Mouse (Mus musculus): ENCODE data around the gene Apobec2. TPM values are rescaled to one million over a fixed set of nuclear protein-coding genes. Genes with fewer than 3 reads are reported as not detected.
A peak's percentile ranks its signal among the peaks of the same experiment; 100 is the strongest.

Gene Apobec2
- polyA plus RNA-seq, 1 experiment from 2014 or later: 2.7 TPM

- no peak overlapping the region for H3K4me3 ChIP-seq (ENCODE audit: low read length)
- no peak overlapping the region for H3K4me2 ChIP-seq (replicated peaks; ENCODE audit: low read depth, low read length)
- no peak overlapping the region for H3K9ac ChIP-seq (replicated peaks; ENCODE audit: low read length)
- WGBS: 39% methylated on average over 7 of the region's 7 CpGs
- peaks cover 13% of the 10 kb centered on the region for H3K4me1 ChIP-seq (ENCODE audit: insufficient read depth, low read length)
- H3K27ac ChIP-seq (ENCODE audit: low read length): peak overlapping the region; percentile 29; the same call in 1 of the 2 replicates
- no peaks in the 10 kb centered on the region for H3K27me3 ChIP-seq (ENCODE audit: insufficient read depth, low read length)
- peak; percentile 66 for ATAC-seq (ENCODE audit: low FRiP score, low TSS enrichment)
- no peaks in the 10 kb centered on the region for H3K36me3 ChIP-seq (ENCODE audit: insufficient read depth, low read length)
- H3K9me3 ChIP-seq (ENCODE audit: low read length): no peaks in the 10 kb centered on the region
These were observed 10.2 kb upstream of the Apobec2 start for GRCm38 (mm10) chr17:48442745-48443457.

- peak overlapping the region; percentile 94 for H3K27ac ChIP-seq (ENCODE audit: low read length)
- 12% methylated on average over 7 of the region's 7 CpGs for WGBS
- no peaks in the 10 kb centered on the region for H3K27me3 ChIP-seq (ENCODE audit: insufficient read depth, low read length)
- peak overlapping the region; percentile 36; the same call in 1 of the 2 replicates for H3K9ac ChIP-seq (replicated peaks; ENCODE audit: low read length)
- peaks cover 25% of the 10 kb centered on the region for H3K4me1 ChIP-seq (ENCODE audit: insufficient read depth, low read length)
- no peaks in the 10 kb centered on the region for H3K9me3 ChIP-seq (ENCODE audit: low read length)
- H3K4me3 ChIP-seq (ENCODE audit: low read length): no peak overlapping the region
- no peaks in the 10 kb centered on the region for H3K36me3 ChIP-seq (ENCODE audit: insufficient read depth, low read length)
- 0 out of 2 replicates have a peak overlapping the region, but pooled peaks have one; percentile 9 for H3K4me2 ChIP-seq (replicated peaks; ENCODE audit: low read depth, low read length)
- peak; percentile 91 for ATAC-seq (ENCODE audit: low FRiP score, low TSS enrichment)
These were observed 4.7 kb upstream of the Apobec2 start for GRCm38 (mm10) chr17:48437421-48437911.

- H3K9me3 ChIP-seq (ENCODE audit: low read length): no peaks in the 10 kb centered on the region
- peaks cover 24% of the 10 kb centered on the region for H3K4me1 ChIP-seq (ENCODE audit: insufficient read depth, low read length)
- no peak overlapping the region for H3K4me2 ChIP-seq (replicated peaks; ENCODE audit: low read depth, low read length)
- WGBS: 29% methylated on average over 1 of the region's 1 CpGs
- no peaks in the 10 kb centered on the region for H3K27me3 ChIP-seq (ENCODE audit: insufficient read depth, low read length)
- peak; percentile 62 for ATAC-seq (ENCODE audit: low FRiP score, low TSS enrichment)
- H3K4me3 ChIP-seq (ENCODE audit: low read length): no peak overlapping the region
- no peaks in the 10 kb centered on the region for H3K36me3 ChIP-seq (ENCODE audit: insufficient read depth, low read length)
- no peak overlapping the region for H3K9ac ChIP-seq (replicated peaks; ENCODE audit: low read length)
- peak overlapping the region; percentile 94 for H3K27ac ChIP-seq (ENCODE audit: low read length)
These were observed 3.8 kb upstream of the Apobec2 start for GRCm38 (mm10) chr17:48436487-48436886.

DNA sequence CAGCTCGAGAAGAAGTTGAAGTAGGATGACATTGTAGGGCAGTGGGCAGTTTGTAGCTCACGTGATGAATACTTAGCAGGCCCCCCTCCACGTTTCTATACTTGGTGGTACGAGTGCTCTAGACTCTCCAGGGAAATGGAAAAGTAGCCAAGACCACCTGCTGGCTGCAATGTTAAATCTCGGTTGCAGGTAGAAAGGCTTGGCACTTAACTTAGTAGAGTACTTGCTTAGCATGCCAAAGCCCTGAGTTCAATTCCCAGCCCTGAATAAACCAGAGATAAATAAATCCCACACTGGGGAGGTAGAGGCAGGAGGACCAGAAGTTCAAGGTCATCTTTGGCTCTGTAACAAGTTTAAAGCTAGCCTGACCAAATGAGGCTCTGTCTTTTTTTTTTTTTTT, 1.7 kb upstream of the Apobec2 start:
- Histone ChIP-seq H3K27ac (ENCODE audit: low read length) (no peak overlapping the region), H3K4me2 (replicated peaks; ENCODE audit: low read depth, low read length) (no peak overlapping the region), H3K27me3 (ENCODE audit: insufficient read depth, low read length) (no peaks in the 10 kb centered on the region), H3K9me3 (ENCODE audit: low read length) (no peaks in the 10 kb centered on the region), H3K4me1 (ENCODE audit: insufficient read depth, low read length) (peaks cover 38% of the 10 kb centered on the region), H3K4me3 (ENCODE audit: low read length) (no peak overlapping the region), H3K9ac (replicated peaks; ENCODE audit: low read length) (no peak overlapping the region), H3K36me3 (ENCODE audit: insufficient read depth, low read length) (no peaks in the 10 kb centered on the region)
- ATAC-seq (ENCODE audit: low FRiP score, low TSS enrichment): no peak
- WGBS: 79% methylated on average over 5 of the region's 5 CpGs

DNA sequence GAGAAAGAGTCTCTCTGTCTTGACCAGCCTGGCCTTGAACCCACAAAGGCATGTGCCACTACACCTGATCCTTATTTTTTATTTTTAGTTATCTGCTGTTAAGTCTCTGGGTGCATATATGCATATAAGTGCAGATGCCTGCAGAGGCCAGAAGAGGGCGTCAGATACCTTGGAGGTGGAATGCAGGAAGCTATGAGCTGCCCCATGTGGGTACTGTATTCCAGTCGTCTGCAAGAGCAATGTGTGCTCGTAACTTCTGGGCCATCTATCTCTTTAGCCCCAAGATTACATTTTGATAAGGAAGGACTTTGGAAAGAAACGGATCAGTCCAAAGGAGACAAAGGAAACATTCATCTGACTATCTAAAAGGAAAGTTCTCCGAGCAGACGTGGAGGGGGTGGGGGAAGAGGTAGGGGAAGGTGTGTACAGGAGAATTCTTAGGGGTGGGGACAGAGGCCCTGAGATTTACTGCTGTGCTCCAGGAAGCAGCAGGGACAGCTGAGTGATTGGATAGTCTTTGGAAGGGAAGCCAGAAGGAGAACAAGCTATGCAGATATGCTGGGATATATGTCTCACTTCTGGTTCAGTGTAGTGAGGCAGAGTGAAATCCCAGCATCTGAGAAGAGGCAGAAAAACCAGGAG, 1.1 kb upstream of the Apobec2 start:
- no peak for ATAC-seq (ENCODE audit: low FRiP score, low TSS enrichment)
- WGBS: 60% methylated on average over 6 of the region's 6 CpGs
- no peak overlapping the region for H3K27ac ChIP-seq (ENCODE audit: low read length)

DNA sequence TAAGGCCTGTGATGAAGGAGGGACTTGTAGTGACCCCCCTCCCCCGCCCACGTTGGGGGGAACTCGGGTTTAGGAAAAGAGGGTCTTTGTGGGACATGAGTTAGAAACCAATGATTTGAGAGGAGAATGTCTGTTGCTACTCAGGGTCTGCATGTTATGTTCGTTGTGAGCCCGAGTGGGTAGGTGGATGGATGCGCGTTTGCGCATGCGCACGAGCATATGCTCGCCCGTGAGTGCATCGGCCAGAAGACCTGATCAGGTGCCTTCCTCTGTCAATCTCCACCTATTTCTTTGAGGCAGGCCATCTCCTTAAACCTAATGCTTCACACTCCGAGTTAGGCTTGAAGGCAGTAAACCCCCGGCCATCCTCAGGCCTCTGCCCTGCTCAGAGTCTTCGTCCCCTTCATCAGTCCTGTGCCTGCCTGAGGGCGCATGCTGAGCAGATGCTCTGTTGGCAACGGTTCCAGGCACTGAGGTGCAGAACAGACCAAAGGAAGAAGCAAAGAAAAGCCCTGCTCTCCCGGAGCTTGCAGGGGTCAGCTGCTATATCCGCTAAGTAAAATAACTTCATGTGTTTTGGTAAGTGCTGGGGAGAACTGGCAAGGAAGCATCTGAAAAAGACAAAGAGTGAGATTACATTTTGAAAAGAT, 401 bp upstream of the Apobec2 start:
- H3K4me1 ChIP-seq (ENCODE audit: insufficient read depth, low read length): peaks cover 47% of the 10 kb centered on the region

More for the DNA sequence above, 1.1 kb upstream of the Apobec2 start:
- H3K4me2 ChIP-seq (replicated peaks; ENCODE audit: low read depth, low read length): no peak overlapping the region
- H3K9me3 ChIP-seq (ENCODE audit: low read length): no peaks in the 10 kb centered on the region
- H3K4me3 ChIP-seq (ENCODE audit: low read length): no peak overlapping the region
- no peak overlapping the region for H3K9ac ChIP-seq (replicated peaks; ENCODE audit: low read length)
- peaks cover 41% of the 10 kb centered on the region for H3K4me1 ChIP-seq (ENCODE audit: insufficient read depth, low read length)
- H3K27me3 ChIP-seq (ENCODE audit: insufficient read depth, low read length): no peaks in the 10 kb centered on the region
- H3K36me3 ChIP-seq (ENCODE audit: insufficient read depth, low read length): no peaks in the 10 kb centered on the region

DNA sequence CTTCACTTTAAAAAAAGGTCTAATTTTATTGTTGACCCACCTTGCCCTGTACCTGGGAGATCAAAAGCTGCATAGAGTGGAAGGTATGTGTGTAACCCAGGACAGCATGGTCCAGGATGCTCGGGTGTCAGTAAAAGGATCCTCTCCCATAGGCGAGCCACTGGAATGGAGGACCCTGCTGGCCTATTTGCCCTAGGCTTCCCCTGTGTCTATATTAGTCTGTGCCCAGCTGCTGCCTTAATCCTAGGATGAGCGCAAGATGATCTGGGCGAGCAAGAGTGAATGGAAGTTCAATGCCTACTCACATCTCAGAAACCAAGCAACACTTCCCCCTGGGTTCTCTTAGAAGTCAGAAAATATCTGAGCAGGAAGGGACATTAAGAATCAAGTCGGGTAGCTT, 1.7 kb downstream of the Apobec2 start:
- no peaks in the 10 kb centered on the region for H3K9me3 ChIP-seq (ENCODE audit: low read length)
- 61% methylated on average over 5 of the region's 5 CpGs for WGBS
- no peaks in the 10 kb centered on the region for H3K27me3 ChIP-seq (ENCODE audit: insufficient read depth, low read length)
- H3K36me3 ChIP-seq (ENCODE audit: insufficient read depth, low read length): no peaks in the 10 kb centered on the region
- no peak overlapping the region for H3K4me2 ChIP-seq (replicated peaks; ENCODE audit: low read depth, low read length)
- no peak for ATAC-seq (ENCODE audit: low FRiP score, low TSS enrichment)
- no peak overlapping the region for H3K4me3 ChIP-seq (ENCODE audit: low read length)
- H3K9ac ChIP-seq (replicated peaks; ENCODE audit: low read length): no peak overlapping the region
- peaks cover 43% of the 10 kb centered on the region for H3K4me1 ChIP-seq (ENCODE audit: insufficient read depth, low read length)
- H3K27ac ChIP-seq (ENCODE audit: low read length): peak overlapping the region; percentile 71

More for the DNA sequence above, 401 bp upstream of the Apobec2 start:
- WGBS: 87% methylated on average over 20 of the region's 20 CpGs
- Histone ChIP-seq H3K4me3 (ENCODE audit: low read length) (no peak overlapping the region), H3K9me3 (ENCODE audit: low read length) (no peaks in the 10 kb centered on the region), H3K4me2 (replicated peaks; ENCODE audit: low read depth, low read length) (no peak overlapping the region), H3K9ac (replicated peaks; ENCODE audit: low read length) (no peak overlapping the region), H3K27ac (ENCODE audit: low read length) (no peak overlapping the region), H3K27me3 (ENCODE audit: insufficient read depth, low read length) (no peaks in the 10 kb centered on the region), H3K36me3 (ENCODE audit: insufficient read depth, low read length) (no peaks in the 10 kb centered on the region)
- ATAC-seq (ENCODE audit: low FRiP score, low TSS enrichment): no peak

- Histone ChIP-seq H3K4me3 (ENCODE audit: low read length) (no peak overlapping the region), H3K27ac (ENCODE audit: low read length) (peak overlapping the region; percentile 15; the same call in 1 of the 2 replicates), H3K9me3 (ENCODE audit: low read length) (no peaks in the 10 kb centered on the region), H3K27me3 (ENCODE audit: insufficient read depth, low read length) (no peaks in the 10 kb centered on the region), H3K4me2 (replicated peaks; ENCODE audit: low read depth, low read length) (no peak overlapping the region), H3K4me1 (ENCODE audit: insufficient read depth, low read length) (peaks cover 46% of the 10 kb centered on the region), H3K9ac (replicated peaks; ENCODE audit: low read length) (0 out of 2 replicates have a peak overlapping the region, but pooled peaks have one; percentile 44), H3K36me3 (ENCODE audit: insufficient read depth, low read length) (no peaks in the 10 kb centered on the region)
- WGBS: 20% methylated on average over 5 of the region's 5 CpGs
- no peak for ATAC-seq (ENCODE audit: low FRiP score, low TSS enrichment)
These were observed 2.3 kb downstream of the Apobec2 start for GRCm38 (mm10) chr17:48430394-48430793.

GRCm38 (mm10) chr17:48427852-48428530, 4.7 kb downstream of the Apobec2 start:
- Histone ChIP-seq H3K4me2 (replicated peaks; ENCODE audit: low read depth, low read length) (no peak overlapping the region; the same call in 1 of the 2 replicates), H3K36me3 (ENCODE audit: insufficient read depth, low read length) (no peaks in the 10 kb centered on the region), H3K4me3 (ENCODE audit: low read length) (no peak overlapping the region), H3K27ac (ENCODE audit: low read length) (peak overlapping the region; percentile 80), H3K4me1 (ENCODE audit: insufficient read depth, low read length) (peaks cover 49% of the 10 kb centered on the region), H3K9ac (replicated peaks; ENCODE audit: low read length) (no peak overlapping the region), H3K27me3 (ENCODE audit: insufficient read depth, low read length) (no peaks in the 10 kb centered on the region), H3K9me3 (ENCODE audit: low read length) (no peaks in the 10 kb centered on the region)
- 35% methylated on average over 11 of the region's 11 CpGs for WGBS
- peak; percentile 58 for ATAC-seq (ENCODE audit: low FRiP score, low TSS enrichment)
